Mouse (Mus musculus) activated CD4-positive, CD25-positive, alpha-beta regulatory T cell, adult 4 months (primary cell): ENCODE data around the gene Speer4e. TPM values are rescaled to one million over a fixed set of nuclear protein-coding genes. Genes with fewer than 3 reads are reported as not detected.

Source experiments
- polyA plus RNA-seq, 2 experiments: library from polyadenylated mRNA; unstranded; fragments of 100-300 nt; shearing (Covaris generic); gene quantifications; one replicate each; pipeline ENCODE4 v1.2.1; 2017

Speer4e gene
- polyA plus RNA-seq, 2 experiments from 2014 or later = not detected

Other genes with a start within 250 kb of the Speer4e start
- not detected for gene Gm9758, start 23.5 kb downstream of the Speer4e start, polyA plus RNA-seq
- gene Gm10354, start 40.5 kb upstream of the Speer4e start, polyA plus RNA-seq = not detected
- not detected for gene Gm17019, start 94.6 kb upstream of the Speer4e start, polyA plus RNA-seq